Mouse (Mus musculus): ENCODE data around the gene Gng12. TPM values are rescaled to one million over a fixed set of nuclear protein-coding genes. Genes with fewer than 3 reads are reported as not detected.
A peak's percentile ranks its signal among the peaks of the same experiment; 100 is the strongest.
"Not testable (repeated sequence)": the region's sequence is repeated elsewhere in the genome, so short reads cannot be mapped to it uniquely, and the experiment has no call there.

Gng12 gene
- polyA plus RNA-seq, 1 experiment from 2014 or later = 34.7 TPM

DNA sequence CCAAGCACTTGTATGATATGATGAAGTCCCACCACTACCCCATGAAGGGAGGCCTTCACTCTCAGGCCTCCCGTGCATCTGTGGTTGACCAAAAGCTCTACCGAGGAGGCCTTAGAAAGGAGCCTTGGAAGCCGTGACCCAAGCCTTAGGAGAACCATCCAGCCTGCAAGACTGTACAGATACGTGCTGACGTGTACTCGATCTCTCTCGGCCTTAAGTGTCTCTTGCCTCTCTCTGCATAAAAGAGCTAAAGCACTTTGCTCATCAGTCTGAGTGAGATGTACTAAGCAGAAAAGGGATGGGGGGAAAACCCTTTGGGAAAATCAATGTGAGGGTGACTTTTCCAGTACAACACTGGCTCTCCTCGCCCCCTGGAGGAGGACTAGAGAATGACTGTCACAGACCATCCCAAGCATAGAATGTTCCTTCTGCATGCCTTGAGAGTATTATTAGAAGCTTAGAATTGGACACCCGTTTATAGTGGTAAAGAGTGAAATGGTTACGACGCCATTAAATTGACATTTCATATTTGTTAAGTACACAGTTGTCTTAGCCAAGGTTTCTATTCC, 59.0 kb downstream of the Gng12 start:
- no peaks in the 10 kb centered on the region for H3K27me3 ChIP-seq (ENCODE audit: control insufficient read depth, insufficient read depth, low read length)
- 84% methylated on average over 11 of the region's 11 CpGs for WGBS
- H3K27ac ChIP-seq (replicated peaks; ENCODE audit: low read depth, low read length) = no peak overlapping the region
- ATAC-seq (ENCODE audit: low FRiP score, low TSS enrichment) (0 out of 2 replicates have a peak, but pooled peaks have one; percentile 31), DNase-seq (no peak)
- H3K4me1 ChIP-seq (ENCODE audit: control insufficient read depth, insufficient read depth, low read length) = no peaks in the 10 kb centered on the region
- H3K9me3 ChIP-seq (ENCODE audit: control insufficient read depth, low read length) = no peaks in the 10 kb centered on the region
- H3K4me2 ChIP-seq (ENCODE audit: low read length) = no peak overlapping the region
- no peak overlapping the region for H3K4me3 ChIP-seq (replicated peaks; ENCODE audit: low read depth, low read length)
- H3K9ac ChIP-seq (replicated peaks; ENCODE audit: low read length) = no peak overlapping the region
- H3K36me3 ChIP-seq (ENCODE audit: control insufficient read depth, insufficient read depth, low read length) = no peaks in the 10 kb centered on the region

DNA sequence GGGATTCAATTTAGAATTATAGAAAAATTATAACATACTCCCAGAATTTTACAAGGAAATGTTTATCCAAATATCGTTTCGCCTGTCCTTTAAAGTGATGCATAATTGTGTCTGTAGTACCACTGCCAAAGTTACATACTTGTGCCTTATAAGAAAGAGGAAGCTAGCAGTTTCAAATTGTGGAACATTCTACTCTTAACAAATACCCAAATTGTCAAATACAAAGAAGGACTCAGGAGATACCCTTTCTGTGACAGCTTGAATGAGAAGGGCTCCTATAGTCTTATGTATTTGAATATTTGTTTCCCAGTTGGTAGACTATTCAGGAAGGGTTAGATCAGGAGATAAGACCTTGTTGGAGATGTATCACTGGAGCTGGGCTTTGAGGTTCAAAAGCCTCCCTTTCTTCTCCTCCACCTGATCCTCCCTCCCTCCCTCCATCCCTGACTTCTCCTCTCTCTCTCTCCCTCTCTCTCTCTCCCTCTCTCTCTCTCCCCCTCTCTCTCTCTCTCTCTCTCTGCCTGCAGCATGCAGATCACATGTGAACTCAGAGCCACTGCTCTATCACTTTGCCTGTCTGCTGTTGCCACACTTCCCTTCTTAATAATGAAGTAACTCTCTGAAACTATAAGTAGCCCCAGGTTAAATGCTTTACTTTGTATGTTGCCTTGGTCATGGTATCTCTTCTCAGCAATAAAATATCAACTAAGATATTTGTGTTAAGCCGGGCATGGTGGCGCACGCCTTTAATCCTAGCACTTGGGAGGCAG, 62.5 kb downstream of the Gng12 start:
- Histone ChIP-seq H3K27ac (replicated peaks; ENCODE audit: low read depth, low read length) (no peak overlapping the region), H3K9ac (replicated peaks; ENCODE audit: low read length) (no peak overlapping the region), H3K4me2 (ENCODE audit: low read length) (no peak overlapping the region), H3K36me3 (ENCODE audit: control insufficient read depth, insufficient read depth, low read length) (no peaks in the 10 kb centered on the region), H3K4me3 (replicated peaks; ENCODE audit: low read depth, low read length) (no peak overlapping the region), H3K27me3 (ENCODE audit: control insufficient read depth, insufficient read depth, low read length) (no peaks in the 10 kb centered on the region), H3K9me3 (ENCODE audit: control insufficient read depth, low read length) (no peaks in the 10 kb centered on the region), H3K4me1 (ENCODE audit: control insufficient read depth, insufficient read depth, low read length) (no peaks in the 10 kb centered on the region)
- DNase-seq (no peak), ATAC-seq (ENCODE audit: low FRiP score, low TSS enrichment) (no peak)
- WGBS = 96% methylated on average over 5 of the region's 5 CpGs

DNA sequence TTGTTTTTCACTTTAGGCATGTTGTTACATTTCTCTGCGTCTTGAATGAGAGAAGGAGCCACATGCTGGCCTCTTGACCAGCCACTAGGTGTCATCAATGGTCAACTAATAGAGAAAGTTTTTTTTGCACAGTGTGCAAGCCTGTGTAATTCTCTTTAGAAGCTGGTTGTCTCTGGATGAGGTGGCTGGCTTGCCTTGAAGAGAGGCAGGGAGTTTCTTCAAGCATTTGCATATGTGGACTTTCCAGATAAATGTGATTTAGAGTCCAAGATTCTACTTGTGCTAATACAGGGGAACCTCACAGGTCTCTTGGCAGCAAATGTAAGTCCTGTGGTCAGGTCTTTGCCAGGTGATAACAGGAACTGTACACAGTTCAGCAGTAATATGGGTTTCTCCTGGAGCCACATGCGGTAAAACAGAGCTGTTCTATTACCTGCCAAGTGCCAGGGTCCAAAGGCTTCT, 66.4 kb downstream of the Gng12 start:
- DNase-seq = peak; percentile 88
- 37% methylated on average over 2 of the region's 2 CpGs for WGBS
- Histone ChIP-seq H3K4me2 (ENCODE audit: low read length) (no peak overlapping the region), H3K9me3 (ENCODE audit: control insufficient read depth, low read length) (no peaks in the 10 kb centered on the region), H3K27ac (replicated peaks; ENCODE audit: low read depth, low read length) (no peak overlapping the region), H3K4me3 (replicated peaks; ENCODE audit: low read depth, low read length) (no peak overlapping the region), H3K27me3 (ENCODE audit: control insufficient read depth, insufficient read depth, low read length) (no peaks in the 10 kb centered on the region), H3K4me1 (ENCODE audit: control insufficient read depth, insufficient read depth, low read length) (no peaks in the 10 kb centered on the region), H3K36me3 (ENCODE audit: control insufficient read depth, insufficient read depth, low read length) (no peaks in the 10 kb centered on the region), H3K9ac (replicated peaks; ENCODE audit: low read length) (no peak overlapping the region)
- peak; percentile 82 for ATAC-seq (ENCODE audit: low FRiP score, low TSS enrichment)

- no peaks in the 10 kb centered on the region for H3K4me1 ChIP-seq (ENCODE audit: control insufficient read depth, insufficient read depth, low read length)
- DNase-seq (no peak), ATAC-seq (ENCODE audit: low FRiP score, low TSS enrichment) (no peak)
- 69% methylated on average over 1 of the region's 1 CpGs for WGBS
- H3K36me3 ChIP-seq (ENCODE audit: control insufficient read depth, insufficient read depth, low read length) = no peaks in the 10 kb centered on the region
- no peaks in the 10 kb centered on the region for H3K9me3 ChIP-seq (ENCODE audit: control insufficient read depth, low read length)
- H3K27ac ChIP-seq (replicated peaks; ENCODE audit: low read depth, low read length) = no peak overlapping the region
- no peak overlapping the region for H3K4me3 ChIP-seq (replicated peaks; ENCODE audit: low read depth, low read length)
- no peak overlapping the region for H3K4me2 ChIP-seq (ENCODE audit: low read length)
- no peaks in the 10 kb centered on the region for H3K27me3 ChIP-seq (ENCODE audit: control insufficient read depth, insufficient read depth, low read length)
- H3K9ac ChIP-seq (replicated peaks; ENCODE audit: low read length) = no peak overlapping the region
Measured at GRCm38 (mm10) chr6:66963068-66963467, 66.9 kb downstream of the Gng12 start.

DNA sequence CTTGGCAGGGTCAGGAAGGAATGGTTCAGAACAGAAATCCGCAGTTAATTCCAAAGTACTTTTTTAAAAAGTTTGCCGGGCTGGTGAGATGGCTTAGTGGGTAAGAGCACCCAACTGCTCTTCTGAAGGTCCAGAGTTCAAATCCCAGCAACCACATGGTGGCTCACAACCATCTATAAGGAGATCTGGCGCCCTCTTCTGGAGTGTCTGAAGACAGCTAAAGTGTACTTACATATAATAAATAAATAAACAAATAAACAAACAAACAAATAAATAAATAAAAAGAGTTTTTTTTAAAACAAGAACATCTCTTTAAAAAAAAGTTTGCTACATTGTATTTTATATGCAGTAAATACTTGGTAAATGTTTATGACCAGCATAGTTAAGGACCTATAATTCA, 67.5 kb downstream of the Gng12 start:
- H3K9me3 ChIP-seq (ENCODE audit: control insufficient read depth, low read length); H3K4me2 ChIP-seq (ENCODE audit: low read length); H3K27me3 ChIP-seq (ENCODE audit: control insufficient read depth, insufficient read depth, low read length); H3K36me3 ChIP-seq (ENCODE audit: control insufficient read depth, insufficient read depth, low read length); DNase-seq; H3K4me3 ChIP-seq (replicated peaks; ENCODE audit: low read depth, low read length); H3K27ac ChIP-seq (replicated peaks; ENCODE audit: low read depth, low read length); H3K9ac ChIP-seq (replicated peaks; ENCODE audit: low read length); ATAC-seq (ENCODE audit: low FRiP score, low TSS enrichment); H3K4me1 ChIP-seq (ENCODE audit: control insufficient read depth, insufficient read depth, low read length): not testable (repeated sequence)
- 82% methylated on average over 3 of the region's 3 CpGs for WGBS

DNA sequence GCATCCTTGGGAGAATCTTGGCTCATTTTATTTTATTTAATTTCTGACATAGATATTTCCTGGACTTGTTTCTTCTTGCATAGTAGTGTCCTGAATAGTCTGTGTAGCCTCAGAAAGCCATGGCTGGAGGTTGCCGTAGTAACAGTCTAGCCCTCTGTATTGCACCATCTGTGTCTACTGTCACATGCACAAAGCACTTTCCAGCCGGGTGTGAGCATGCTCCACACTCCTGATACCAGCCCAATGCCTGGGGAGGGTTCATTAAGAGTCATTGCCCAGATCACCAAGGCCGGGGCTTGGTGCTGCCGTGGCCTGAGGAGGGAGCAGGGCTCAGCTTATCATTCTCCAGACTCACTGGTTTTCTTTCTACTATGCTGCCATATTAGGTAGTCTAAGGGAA, 68.0 kb downstream of the Gng12 start:
- H3K9ac ChIP-seq (replicated peaks; ENCODE audit: low read length) = no peak overlapping the region
- H3K9me3 ChIP-seq (ENCODE audit: control insufficient read depth, low read length) = no peaks in the 10 kb centered on the region
- H3K27ac ChIP-seq (replicated peaks; ENCODE audit: low read depth, low read length) = no peak overlapping the region
- DNase-seq (peak; percentile 49), ATAC-seq (ENCODE audit: low FRiP score, low TSS enrichment) (peak; percentile 64; the same call in 1 of the 2 replicates)
- no peaks in the 10 kb centered on the region for H3K27me3 ChIP-seq (ENCODE audit: control insufficient read depth, insufficient read depth, low read length)
- 23% methylated on average over 4 of the region's 4 CpGs for WGBS
- H3K36me3 ChIP-seq (ENCODE audit: control insufficient read depth, insufficient read depth, low read length) = no peaks in the 10 kb centered on the region
- H3K4me2 ChIP-seq (ENCODE audit: low read length) = no peak overlapping the region
- H3K4me3 ChIP-seq (replicated peaks; ENCODE audit: low read depth, low read length) = no peak overlapping the region
- no peaks in the 10 kb centered on the region for H3K4me1 ChIP-seq (ENCODE audit: control insufficient read depth, insufficient read depth, low read length)

DNA sequence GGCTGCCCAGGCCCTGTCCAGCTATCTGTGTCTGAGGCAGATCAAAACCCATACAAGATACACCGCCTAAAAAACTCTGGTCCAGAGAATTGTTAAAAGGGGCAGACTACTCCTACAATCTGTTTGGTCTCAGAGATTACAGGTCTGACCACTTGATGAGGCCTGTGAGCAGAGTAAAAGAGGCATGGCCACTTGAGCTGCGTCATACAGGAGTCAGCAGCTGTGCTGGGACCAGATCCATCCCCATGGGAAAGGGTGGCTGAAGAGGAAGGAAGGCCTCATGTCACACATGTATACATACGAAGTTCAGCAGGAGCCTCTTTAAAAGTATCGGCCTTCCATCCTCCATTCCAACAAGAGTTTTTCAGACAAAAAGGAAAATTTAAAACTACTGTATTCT, 69.0 kb downstream of the Gng12 start:
- no peak overlapping the region for H3K4me3 ChIP-seq (replicated peaks; ENCODE audit: low read depth, low read length)
- H3K9ac ChIP-seq (replicated peaks; ENCODE audit: low read length) = no peak overlapping the region
- no peak overlapping the region for H3K4me2 ChIP-seq (ENCODE audit: low read length)
- H3K9me3 ChIP-seq (ENCODE audit: control insufficient read depth, low read length) = no peaks in the 10 kb centered on the region
- ATAC-seq (ENCODE audit: low FRiP score, low TSS enrichment) = no peak
- H3K27me3 ChIP-seq (ENCODE audit: control insufficient read depth, insufficient read depth, low read length) = no peaks in the 10 kb centered on the region
- H3K27ac ChIP-seq (replicated peaks; ENCODE audit: low read depth, low read length) = no peak overlapping the region
- no peaks in the 10 kb centered on the region for H3K36me3 ChIP-seq (ENCODE audit: control insufficient read depth, insufficient read depth, low read length)
- DNase-seq = no peak
- no peaks in the 10 kb centered on the region for H3K4me1 ChIP-seq (ENCODE audit: control insufficient read depth, insufficient read depth, low read length)
- WGBS = 80% methylated on average over 4 of the region's 4 CpGs

- DNase-seq = no peak
- WGBS = 37% methylated on average over 2 of the region's 2 CpGs
- H3K4me3 ChIP-seq (replicated peaks; ENCODE audit: low read depth, low read length) = no peak overlapping the region
Measured at GRCm38 (mm10) chr6:66967788-66968187, 71.6 kb downstream of the Gng12 start.

GRCm38 (mm10) chr6:66969446-66969845, 73.2 kb downstream of the Gng12 start:
- H3K9me3 ChIP-seq (ENCODE audit: control insufficient read depth, low read length) = no peaks in the 10 kb centered on the region
- H3K36me3 ChIP-seq (ENCODE audit: control insufficient read depth, insufficient read depth, low read length) = no peaks in the 10 kb centered on the region
- ATAC-seq (ENCODE audit: low FRiP score, low TSS enrichment) (no peak), DNase-seq (no peak)
- no peaks in the 10 kb centered on the region for H3K4me1 ChIP-seq (ENCODE audit: control insufficient read depth, insufficient read depth, low read length)
- WGBS = 17% methylated on average over 3 of the region's 3 CpGs
- no peaks in the 10 kb centered on the region for H3K27me3 ChIP-seq (ENCODE audit: control insufficient read depth, insufficient read depth, low read length)
- H3K27ac ChIP-seq (replicated peaks; ENCODE audit: low read depth, low read length) = no peak overlapping the region
- no peak overlapping the region for H3K4me2 ChIP-seq (ENCODE audit: low read length)
- H3K9ac ChIP-seq (replicated peaks; ENCODE audit: low read length) = no peak overlapping the region
- no peak overlapping the region for H3K4me3 ChIP-seq (replicated peaks; ENCODE audit: low read depth, low read length)

More at GRCm38 (mm10) chr6:66967788-66968187, 71.6 kb downstream of the Gng12 start:
- no peaks in the 10 kb centered on the region for H3K9me3 ChIP-seq (ENCODE audit: control insufficient read depth, low read length)
- no peak overlapping the region for H3K9ac ChIP-seq (replicated peaks; ENCODE audit: low read length)
- no peaks in the 10 kb centered on the region for H3K36me3 ChIP-seq (ENCODE audit: control insufficient read depth, insufficient read depth, low read length)
- no peak for ATAC-seq (ENCODE audit: low FRiP score, low TSS enrichment)
- H3K27ac ChIP-seq (replicated peaks; ENCODE audit: low read depth, low read length) = no peak overlapping the region
- no peaks in the 10 kb centered on the region for H3K27me3 ChIP-seq (ENCODE audit: control insufficient read depth, insufficient read depth, low read length)
- no peak overlapping the region for H3K4me2 ChIP-seq (ENCODE audit: low read length)
- no peaks in the 10 kb centered on the region for H3K4me1 ChIP-seq (ENCODE audit: control insufficient read depth, insufficient read depth, low read length)
